Mouse (Mus musculus) E14TG2a.4 (cell line): Measurements from ENCODE around the gene Iltifb.
"Not testable (repeated sequence)": the region's sequence is repeated elsewhere in the genome, so short reads cannot be mapped to it uniquely, and the experiment has no call there.

Experiments used
- CTCF ChIP-seq: conservative IDR thresholded peaks from 2 replicates; pipeline ENCODE4 v1.5.1; 2014; ENCODE audit warnings: low read length
- NANOG ChIP-seq: IDR thresholded peaks from 2 replicates; pipeline ENCODE4 v1.6.1; 2014; ENCODE audit warnings: borderline replicate concordance, low read length, mixed read lengths
- POU5F1 ChIP-seq: IDR thresholded peaks from 2 replicates; pipeline ENCODE4 v1.6.1; 2014; ENCODE audit warnings: low read length, borderline replicate concordance

DNA sequence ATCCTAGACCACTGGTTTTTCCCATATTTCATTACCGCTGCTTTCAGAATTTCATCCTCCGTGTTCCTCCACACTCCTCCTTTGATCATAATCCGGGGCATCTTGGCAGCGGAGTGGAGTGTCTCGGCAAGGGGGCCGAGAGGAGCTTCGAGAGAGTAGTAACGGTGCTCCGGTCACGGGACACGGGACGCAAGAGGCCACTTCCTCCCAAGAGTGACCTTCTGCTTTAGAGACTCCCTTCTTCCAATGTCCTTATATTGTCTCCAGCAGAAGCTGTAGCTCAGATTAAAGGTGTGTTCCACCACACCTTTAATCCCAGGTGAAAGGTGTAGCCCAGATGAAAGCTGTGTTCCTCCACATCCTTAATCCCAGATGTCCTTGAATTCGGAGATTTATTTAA, 54.2 kb downstream of the Iltifb start, which contains the start of gene Gm32717:
- not testable (repeated sequence) for TF ChIP-seq CTCF, POU5F1, NANOG
